Mouse (Mus musculus) cortical plate, adult 2 months (tissue): ENCODE data around the gene Gcnt7.

Experiments used
- CTCF ChIP-seq: fragments of 200-500 bp; IDR thresholded peaks from 2 replicates; pipeline ENCODE4 v1.5.1; 2011; ENCODE audit warnings: mild to moderate bottlenecking, control low read depth, low read length; ENCODE audit not compliant: insufficient read depth; ENCODE audit errors: extremely low read depth
- POLR2A ChIP-seq: fragments of 200-500 bp; IDR thresholded peaks from 2 replicates; pipeline ENCODE4 v1.6.1; 2011; ENCODE audit warnings: mild to moderate bottlenecking, low read length, control low read depth; ENCODE audit not compliant: insufficient read depth; ENCODE audit errors: extremely low read depth

GRCm38 (mm10) chr2:172484696-172485370 is 26.4 kb upstream of the Gcnt7 start:
- TF ChIP-seq POLR2A (no peak), CTCF (no peak)
